Mouse (Mus musculus) neural tube, embryonic 13.5 days (tissue): ENCODE data around the gene Ssxb9. TPM values are rescaled to one million over a fixed set of nuclear protein-coding genes. Genes with fewer than 3 reads are reported as not detected.
"Not testable (repeated sequence)": the region's sequence is repeated elsewhere in the genome, so short reads cannot be mapped to it uniquely, and the experiment has no call there.

Experiments
- ATAC-seq: fragments of 200-750 bp; cut with Nextera tagmentation; 2 replicates; pipeline ENCODE4 v1.8.0; 2017; ENCODE audit warnings: low read depth, mild to moderate bottlenecking, moderate TSS enrichment, moderate library complexity
- H3K27ac ChIP-seq: fragments of 300-500 bp; sonication (generic); replicated peaks from 2 replicates; pipeline ENCODE4 v1.5.1; 2015; ENCODE audit warnings: moderate library complexity, mild to moderate bottlenecking, inconsistent platforms
- H3K27me3 ChIP-seq: fragments of 300-500 bp; sonication (generic); 2 replicates; pipeline ENCODE4 v1.6.1; 2015; ENCODE audit warnings: mild to moderate bottlenecking, inconsistent platforms
- H3K36me3 ChIP-seq: fragments of 300-500 bp; sonication (generic); 2 replicates; pipeline ENCODE4 v1.6.1; 2015; ENCODE audit warnings: mild to moderate bottlenecking, inconsistent platforms
- H3K4me1 ChIP-seq: fragments of 300-500 bp; sonication (generic); replicated peaks from 2 replicates; pipeline ENCODE4 v1.6.1; 2015; ENCODE audit warnings: inconsistent platforms
- H3K4me2 ChIP-seq: fragments of 300-500 bp; sonication (generic); 2 replicates; pipeline ENCODE4 v1.6.1; 2015; ENCODE audit warnings: inconsistent platforms, mild to moderate bottlenecking, moderate library complexity
- H3K4me3 ChIP-seq: fragments of 300-500 bp; sonication (generic); 2 replicates; pipeline ENCODE4 v1.5.1; 2015; ENCODE audit warnings: mild to moderate bottlenecking, inconsistent platforms
- H3K9ac ChIP-seq: fragments of 300-500 bp; sonication (generic); 2 replicates; pipeline ENCODE4 v1.6.1; 2015; ENCODE audit warnings: moderate library complexity, mild to moderate bottlenecking, inconsistent platforms
- H3K9me3 ChIP-seq: fragments of 300-500 bp; sonication (generic); 2 replicates; pipeline ENCODE4 v1.6.1; 2016; ENCODE audit warnings: inconsistent platforms
- WGBS: fragments of 180-500 bp; shearing (Covaris S2); methylation state at CpG from one replicate; pipeline ENCODE4 v1.1.7; 2015; 5-methylcytosine and 5-hydroxymethylcytosine counted together
- polyA plus RNA-seq: library from polyadenylated mRNA; unstranded; fragments of >200 nt; fragmentation: Nextera tagmentation; extraction: Ambion mirVana; gene quantifications from 2 replicates; pipeline ENCODE4 v1.2.1, GENCODE M21; 2015

The Ssxb9 gene
- polyA plus RNA-seq: not detected in 2 replicates

- not testable (repeated sequence) for H3K27ac ChIP-seq, H3K27me3 ChIP-seq, H3K36me3 ChIP-seq, ATAC-seq, H3K4me2 ChIP-seq, H3K4me3 ChIP-seq, H3K9ac ChIP-seq, H3K9me3 ChIP-seq, H3K4me1 ChIP-seq
- WGBS: 36% methylated on average over 1 of the region's 1 CpGs
Measured at GRCm38 (mm10) chrX:8366678-8367077, at the start of gene Ssxb9. Ssxb9 (plus strand) TSS chrX:8366978.

GRCm38 (mm10) chrX:8327124-8327523 is 39.7 kb upstream of the Ssxb9 start, which contains the start of gene Ssxb10:
Ssxb10 (plus strand) TSS chrX:8327424.
- 57% methylated on average over 2 of the region's 2 CpGs for WGBS
- H3K4me1 ChIP-seq: no peaks in the 10 kb centered on the region
- no peak for ATAC-seq

GRCm38 (mm10) chrX:8413005-8413404 is 46.2 kb downstream of the Ssxb9 start, which contains the start of gene Ssxb1:
Ssxb1 (plus strand) TSS chrX:8413305.
- not testable (repeated sequence) for H3K4me1 ChIP-seq, H3K4me2 ChIP-seq, H3K27ac ChIP-seq, H3K36me3 ChIP-seq, ATAC-seq, H3K9ac ChIP-seq, H3K9me3 ChIP-seq, H3K27me3 ChIP-seq, H3K4me3 ChIP-seq
- WGBS: 26% methylated on average over 1 of the region's 1 CpGs

More at GRCm38 (mm10) chrX:8327124-8327523, 39.7 kb upstream of the Ssxb9 start, which contains the start of gene Ssxb10:
- Histone ChIP-seq H3K36me3 (no peaks in the 10 kb centered on the region), H3K9ac (no peak within 1 kb of the TSS), H3K4me3 (no peak within 1 kb of the TSS), H3K4me2 (no peak within 1 kb of the TSS), H3K27me3 (no peaks in the 10 kb centered on the region), H3K27ac (no peak within 1 kb of the TSS), H3K9me3 (peaks cover 14% of the 10 kb centered on the region)

Other genes with a start within 250 kb of the Ssxb9 start
- gene Wdr13, start 234.1 kb upstream of the Ssxb9 start, polyA plus RNA-seq: 47.8 and 51.7 TPM in 2 replicates
- gene Rbm3, start 221.1 kb upstream of the Ssxb9 start, polyA plus RNA-seq: 336 and 349 TPM in 2 replicates
- gene Tbc1d25, start 190.8 kb upstream of the Ssxb9 start, polyA plus RNA-seq: 20.5 and 21.2 TPM in 2 replicates
- 27.2 and 35.5 TPM in 2 replicates for gene Ebp, start 173.5 kb upstream of the Ssxb9 start, polyA plus RNA-seq
- 40.9 and 47.3 TPM in 2 replicates for gene Porcn, start 160.5 kb upstream of the Ssxb9 start, polyA plus RNA-seq
- 45.5 and 49.2 TPM in 2 replicates for gene Ftsj1, start 114.6 kb upstream of the Ssxb9 start, polyA plus RNA-seq
- 24.6 and 27.9 TPM in 2 replicates for gene Slc38a5, start 95.8 kb upstream of the Ssxb9 start, polyA plus RNA-seq
- not detected in 2 replicates for gene Ssxb10, start 39.6 kb upstream of the Ssxb9 start, polyA plus RNA-seq
- gene Ssxb1, start 46.3 kb downstream of the Ssxb9 start, polyA plus RNA-seq: not detected in 2 replicates
- gene Ssxb2, start 94.7 kb downstream of the Ssxb9 start, polyA plus RNA-seq: not detected in 2 replicates
- not detected in 2 replicates for gene Gm14459, start 158.0 kb downstream of the Ssxb9 start, polyA plus RNA-seq
- not detected in 2 replicates for gene Ssxb6, start 181.3 kb downstream of the Ssxb9 start, polyA plus RNA-seq
- not detected in 2 replicates for gene Ssxb3, start 224.8 kb downstream of the Ssxb9 start, polyA plus RNA-seq